Mouse (Mus musculus) bone marrow macrophage, adult 2 months (primary cell): Measurements from ENCODE around the gene Gm14085.

Source experiments
- CTCF ChIP-seq: IDR thresholded peaks from 2 replicates; pipeline ENCODE4 v1.5.1; 2012; ENCODE audit warnings: low read depth, mild to moderate bottlenecking, low read length, moderate library complexity
- POLR2A ChIP-seq: IDR thresholded peaks from 2 replicates; pipeline ENCODE4 v1.6.1; 2012; ENCODE audit warnings: mild to moderate bottlenecking, low read depth, low read length, borderline replicate concordance

DNA sequence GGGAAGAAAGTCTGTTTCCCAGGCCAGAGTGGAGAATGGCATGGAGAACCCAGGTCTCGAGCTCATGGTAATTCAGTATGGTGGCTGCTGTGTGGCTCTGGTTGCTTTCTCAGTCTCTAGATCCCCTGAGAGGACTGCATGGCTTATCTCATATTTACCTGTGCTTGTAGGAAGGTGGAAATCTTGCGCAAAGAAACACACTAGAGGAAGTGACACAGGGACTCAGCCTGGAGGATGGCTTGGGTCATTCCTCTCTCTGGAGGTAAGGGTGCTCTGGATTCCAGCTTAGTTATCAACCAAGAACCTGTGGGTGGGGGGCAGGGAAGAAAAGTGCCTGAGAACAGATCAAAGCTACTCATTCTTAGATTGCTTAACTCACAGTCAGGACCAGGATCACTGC, 1.9 kb downstream of the Gm14085 start:
- no peak for TF ChIP-seq POLR2A
- no peak for TF ChIP-seq CTCF
